Mouse (Mus musculus) cortical plate, adult 2 months (tissue): ENCODE measurements around the gene Dcbld1.

ENCODE experiments used
- CTCF ChIP-seq: fragments of 200-500 bp; IDR thresholded peaks from 2 replicates; pipeline ENCODE4 v1.5.1; 2011; ENCODE audit warnings: mild to moderate bottlenecking, control low read depth, low read length; ENCODE audit not compliant: insufficient read depth; ENCODE audit errors: extremely low read depth
- POLR2A ChIP-seq: fragments of 200-500 bp; IDR thresholded peaks from 2 replicates; pipeline ENCODE4 v1.6.1; 2011; ENCODE audit warnings: mild to moderate bottlenecking, low read length, control low read depth; ENCODE audit not compliant: insufficient read depth; ENCODE audit errors: extremely low read depth

GRCm38 (mm10) chr10:52274001-52274909, 40.8 kb downstream of the Dcbld1 start:
- TF ChIP-seq CTCF (no peak), POLR2A (no peak)
